Mouse (Mus musculus) heart, adult 9 months (tissue): Measurements from ENCODE around the gene BC107364.
"Not testable (repeated sequence)": the region's sequence is repeated elsewhere in the genome, so short reads cannot be mapped to it uniquely, and the experiment has no call there.

Experiments
- DNase-seq, 2 experiments: peaks; one replicate each; pipeline ENCODE4 v3.0.0; 2022; ENCODE audit warnings: low spot score in 2 of 2

The BC107364 gene

GRCm38 (mm10) chr3:96451181-96451737, 847 bp downstream of the BC107364 start:
- DNase-seq: not testable (repeated sequence)

GRCm38 (mm10) chr3:96450586-96450896, 1.6 kb downstream of the BC107364 start:
- DNase-seq: not testable (repeated sequence)

GRCm38 (mm10) chr3:96449762-96450585, 2.1 kb downstream of the BC107364 start:
- not testable (repeated sequence) for DNase-seq

GRCm38 (mm10) chr3:96445436-96445835, 6.7 kb downstream of the BC107364 start:
- DNase-seq: no peak

- DNase-seq: peak; percentile 12 to 60
These were observed 11.5 kb downstream of the BC107364 start for GRCm38 (mm10) chr3:96440578-96440977.

- DNase-seq: no peak
These were observed 16.5 kb downstream of the BC107364 start for GRCm38 (mm10) chr3:96435557-96436091.

GRCm38 (mm10) chr3:96432207-96432606, 19.9 kb downstream of the BC107364 start:
- DNase-seq: no peak

GRCm38 (mm10) chr3:96429819-96430132, 22.3 kb downstream of the BC107364 start:
- no peak for DNase-seq

GRCm38 (mm10) chr3:96428941-96429818, 22.9 kb downstream of the BC107364 start:
- no peak for DNase-seq

- DNase-seq: no peak
These were observed 24.2 kb downstream of the BC107364 start for GRCm38 (mm10) chr3:96427761-96428462.

GRCm38 (mm10) chr3:96427311-96427710, 24.8 kb downstream of the BC107364 start:
- no peak for DNase-seq

GRCm38 (mm10) chr3:96426268-96426667, 25.8 kb downstream of the BC107364 start:
- no peak for DNase-seq

GRCm38 (mm10) chr3:96424447-96424846, 27.7 kb downstream of the BC107364 start:
- DNase-seq: not testable (repeated sequence)

- DNase-seq: no peak
These were observed 28.2 kb downstream of the BC107364 start for GRCm38 (mm10) chr3:96423889-96424288.

- no peak for DNase-seq
These were observed 31.3 kb downstream of the BC107364 start for GRCm38 (mm10) chr3:96420796-96421195.

GRCm38 (mm10) chr3:96418902-96419301, 33.2 kb downstream of the BC107364 start:
- DNase-seq: not testable (repeated sequence)

GRCm38 (mm10) chr3:96417850-96418815, 34.0 kb downstream of the BC107364 start:
- DNase-seq: no peak

- no peak for DNase-seq
These were observed 35.5 kb downstream of the BC107364 start for GRCm38 (mm10) chr3:96416595-96416994.

- DNase-seq: no peak
These were observed 36.0 kb downstream of the BC107364 start for GRCm38 (mm10) chr3:96416056-96416455.

- no peak for DNase-seq
These were observed 37.2 kb downstream of the BC107364 start for GRCm38 (mm10) chr3:96414951-96415327.
